Mouse (Mus musculus): ENCODE data around the gene Avl9. TPM values are rescaled to one million over a fixed set of nuclear protein-coding genes. Genes with fewer than 3 reads are reported as not detected.

Gene Avl9
- polyA plus RNA-seq, 1 experiment from 2014 or later, result 10.9 TPM

DNA sequence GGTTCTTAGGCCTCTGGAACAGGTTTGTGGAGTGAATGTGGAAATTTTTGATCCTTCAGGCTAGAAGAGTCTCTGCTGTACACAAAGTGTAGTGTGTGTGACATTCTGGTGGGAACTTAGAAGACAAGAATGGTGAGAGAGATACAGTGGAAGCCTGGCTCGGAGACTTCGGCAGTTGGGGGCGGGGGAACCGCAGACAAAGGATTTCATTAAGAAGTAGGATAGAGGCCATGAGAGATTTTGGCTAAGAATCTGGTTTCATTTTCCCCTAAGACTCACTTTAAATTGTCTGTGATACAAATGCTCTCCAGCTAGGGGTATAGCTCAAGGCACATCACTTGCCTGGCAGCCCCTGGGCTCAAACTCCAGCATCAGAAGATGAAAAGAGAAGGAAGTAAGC lies 90.3 kb downstream of the Avl9 start:
- Histone ChIP-seq H3K9me3 (ENCODE audit: control insufficient read depth, low read length) (no peaks in the 10 kb centered on the region; the same call in 1 of the 2 replicates), H3K27me3 (ENCODE audit: control insufficient read depth, insufficient read depth, low read depth, low read length) (no peaks in the 10 kb centered on the region), H3K27ac (ENCODE audit: low read length) (no peak overlapping the region), H3K4me1 (replicated peaks; ENCODE audit: control insufficient read depth, insufficient read depth, low read length) (no peaks in the 10 kb centered on the region), H3K4me2 (ENCODE audit: low read depth, low read length) (no peak overlapping the region), H3K4me3 (ENCODE audit: low read length) (no peak overlapping the region), H3K36me3 (ENCODE audit: control insufficient read depth, insufficient read depth, low read length) (no peaks in the 10 kb centered on the region), H3K9ac (ENCODE audit: low read length) (no peak overlapping the region)
- no peak for ATAC-seq (ENCODE audit: low read depth)
- 82% methylated on average over 4 of the region's 4 CpGs for WGBS

DNA sequence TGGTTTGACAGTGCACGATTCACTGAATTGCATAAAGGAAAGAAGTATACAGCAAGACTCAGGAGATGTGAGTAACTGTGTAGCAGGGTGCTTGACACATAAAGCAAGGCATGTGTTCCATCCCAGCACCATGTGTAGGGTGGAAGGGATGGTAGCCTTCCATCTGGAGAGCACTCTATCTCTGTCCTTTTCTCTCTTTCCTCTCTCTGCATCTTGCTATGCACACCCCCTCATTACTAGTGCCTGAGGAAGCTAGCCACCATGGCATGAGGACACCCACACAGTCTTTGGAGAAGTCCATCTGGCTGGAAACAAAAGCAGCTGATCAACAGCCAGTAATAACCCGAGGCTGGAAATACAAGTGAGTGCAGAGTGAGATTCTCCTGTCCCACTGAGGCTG lies 91.5 kb downstream of the Avl9 start:
- no peak overlapping the region for H3K4me3 ChIP-seq (ENCODE audit: low read length)
- ATAC-seq (ENCODE audit: low read depth), result no peak
- no peak overlapping the region for H3K9ac ChIP-seq (ENCODE audit: low read length)
- no peak overlapping the region for H3K27ac ChIP-seq (ENCODE audit: low read length)
- 58% methylated on average over 2 of the region's 2 CpGs for WGBS
- H3K9me3 ChIP-seq (ENCODE audit: control insufficient read depth, low read length), result no peaks in the 10 kb centered on the region; the same call in 1 of the 2 replicates
- H3K4me2 ChIP-seq (ENCODE audit: low read depth, low read length), result no peak overlapping the region
- no peaks in the 10 kb centered on the region for H3K36me3 ChIP-seq (ENCODE audit: control insufficient read depth, insufficient read depth, low read length)
- H3K4me1 ChIP-seq (replicated peaks; ENCODE audit: control insufficient read depth, insufficient read depth, low read length), result no peaks in the 10 kb centered on the region
- H3K27me3 ChIP-seq (ENCODE audit: control insufficient read depth, insufficient read depth, low read depth, low read length), result no peaks in the 10 kb centered on the region

DNA sequence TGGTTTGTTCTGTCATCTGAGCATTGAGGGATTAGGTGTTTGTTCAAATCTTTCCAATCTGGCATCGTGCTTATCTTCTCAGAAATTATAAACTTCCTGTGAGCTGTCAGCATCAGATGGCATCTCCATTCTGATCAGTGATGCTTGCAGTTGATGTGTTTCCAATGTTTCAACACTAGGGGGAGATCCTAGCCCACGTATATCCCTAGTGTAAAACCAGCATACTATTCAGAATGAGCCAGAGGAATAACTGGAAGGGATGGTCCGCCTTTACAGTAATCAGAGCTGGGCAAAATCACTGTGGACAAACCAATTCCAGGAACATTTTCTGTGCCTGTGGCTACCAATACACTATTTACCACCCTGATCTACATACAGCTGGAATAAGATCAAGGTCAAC lies 94.0 kb downstream of the Avl9 start:
- no peak overlapping the region for H3K4me2 ChIP-seq (ENCODE audit: low read depth, low read length)
- no peaks in the 10 kb centered on the region for H3K36me3 ChIP-seq (ENCODE audit: control insufficient read depth, insufficient read depth, low read length)
- H3K27ac ChIP-seq (ENCODE audit: low read length), result no peak overlapping the region
- peak; percentile 82 for ATAC-seq (ENCODE audit: low read depth)
- H3K27me3 ChIP-seq (ENCODE audit: control insufficient read depth, insufficient read depth, low read depth, low read length), result no peaks in the 10 kb centered on the region
- no peak overlapping the region for H3K4me3 ChIP-seq (ENCODE audit: low read length)
- no peak overlapping the region for H3K9ac ChIP-seq (ENCODE audit: low read length)
- no peaks in the 10 kb centered on the region for H3K4me1 ChIP-seq (replicated peaks; ENCODE audit: control insufficient read depth, insufficient read depth, low read length)
- 11% methylated on average over 3 of the region's 3 CpGs for WGBS
- H3K9me3 ChIP-seq (ENCODE audit: control insufficient read depth, low read length), result no peaks in the 10 kb centered on the region; the same call in 1 of the 2 replicates

Other genes with a start within 250 kb of the Avl9 start
- 0.60 and 0.89 TPM in 2 replicates for gene Pde1c, start 145.8 kb upstream of the Avl9 start, polyA plus RNA-seq (2015; fragmentation: Nextera tagmentation; extraction: Ambion mirVana)
- gene Lsm5, start 10.2 kb upstream of the Avl9 start, polyA plus RNA-seq (2015; fragmentation: Nextera tagmentation; extraction: Ambion mirVana), result 114 and 133 TPM in 2 replicates
- gene Kbtbd2, start 82.9 kb downstream of the Avl9 start, polyA plus RNA-seq (2015; fragmentation: Nextera tagmentation; extraction: Ambion mirVana), result 27.8 and 28.3 TPM in 2 replicates
- 172 and 184 TPM in 2 replicates for gene Fkbp9, start 117.2 kb downstream of the Avl9 start, polyA plus RNA-seq (2015; fragmentation: Nextera tagmentation; extraction: Ambion mirVana)
- 59.0 and 59.2 TPM in 2 replicates for gene Nt5c3, start 209.0 kb downstream of the Avl9 start, polyA plus RNA-seq (2015; fragmentation: Nextera tagmentation; extraction: Ambion mirVana)
- 0.16 and 0.19 TPM in 2 replicates for gene Vmn1r4, start 209.1 kb downstream of the Avl9 start, polyA plus RNA-seq (2015; fragmentation: Nextera tagmentation; extraction: Ambion mirVana)